Mouse (Mus musculus) thymus, adult 2 months (tissue): ENCODE measurements around the gene Tspan17.

Experiments used
- CTCF ChIP-seq: fragments of 200-500 bp; IDR thresholded peaks from 2 replicates; pipeline ENCODE4 v1.5.1; 2012; ENCODE audit warnings: mild to moderate bottlenecking, control low read depth, low read length, moderate library complexity, borderline replicate concordance; ENCODE audit not compliant: control insufficient read depth, poor library complexity, insufficient read depth; ENCODE audit errors: extremely low read depth
- POLR2A ChIP-seq: fragments of 200-500 bp; IDR thresholded peaks from 2 replicates; pipeline ENCODE4 v1.6.1; 2012; ENCODE audit warnings: mild to moderate bottlenecking, low read length, control low read depth, moderate library complexity; ENCODE audit not compliant: control insufficient read depth, poor library complexity, insufficient read depth; ENCODE audit errors: extremely low read depth

- TF ChIP-seq POLR2A (no peak), CTCF (no peak)
Observed at GRCm38 (mm10) chr13:54780592-54780991, 8.6 kb upstream of the Tspan17 start.
